Mouse (Mus musculus): ENCODE measurements around the gene Zbtb39.

DNA sequence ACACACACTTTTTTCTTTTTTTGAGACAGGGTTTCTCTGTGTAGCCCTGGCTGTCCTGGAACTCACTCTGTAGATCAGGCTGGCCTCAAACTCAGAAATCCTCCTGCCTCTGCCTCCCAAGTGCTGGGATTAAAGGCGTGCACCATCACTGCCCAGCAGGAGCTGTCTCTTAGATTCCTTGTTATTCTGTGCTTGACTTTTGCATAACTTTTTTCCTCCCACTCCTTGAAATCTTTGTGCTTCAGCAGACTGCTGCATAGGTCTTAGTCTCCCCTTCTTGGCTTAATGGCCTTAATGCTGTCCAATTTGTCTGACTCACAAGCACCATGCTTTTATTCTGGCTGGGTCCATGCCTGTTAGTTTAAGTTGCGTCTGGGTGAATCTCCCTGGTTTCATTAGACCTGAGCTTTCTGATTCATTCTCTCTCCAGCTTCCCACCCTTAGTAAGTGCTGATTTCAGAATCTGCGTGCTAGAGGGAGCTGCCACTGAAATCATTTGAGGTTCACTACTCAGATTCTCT lies 30.4 kb upstream of the Zbtb39 start:
- TF ChIP-seq CTCF (IDR thresholded peaks at IDR 0.05; ENCODE audit: extremely low read depth, insufficient read depth, low read length) (no peak), POLR2A (IDR thresholded peaks at IDR 0.05; ENCODE audit: extremely low read depth, insufficient read depth, low read length) (no peak)
